Mouse (Mus musculus) embryonic facial prominence, embryonic 10.5 days (tissue): ENCODE data around the gene Kif3b. TPM values are rescaled to one million over a fixed set of nuclear protein-coding genes. Genes with fewer than 3 reads are reported as not detected.

Experiments used
- DNase-seq: peaks from one replicate; pipeline ENCODE4 v3.0.0-alpha.2; 2017; ENCODE audit warnings: low spot score
- H3K27ac ChIP-seq: fragments of 300-500 bp; sonication (generic); replicated peaks from 2 replicates; pipeline ENCODE4 v1.5.1; 2016; ENCODE audit warnings: mild to moderate bottlenecking
- H3K27me3 ChIP-seq: fragments of 300-500 bp; sonication (generic); replicated peaks from 2 replicates; pipeline ENCODE4 v1.6.1; 2016; ENCODE audit warnings: low read depth, mild to moderate bottlenecking; ENCODE audit not compliant: poor library complexity, severe bottlenecking
- H3K36me3 ChIP-seq: fragments of 300-500 bp; sonication (generic); replicated peaks from 2 replicates; pipeline ENCODE4 v1.6.1; 2016; ENCODE audit warnings: mild to moderate bottlenecking, moderate library complexity
- H3K4me1 ChIP-seq: fragments of 300-500 bp; sonication (generic); 2 replicates; pipeline ENCODE4 v1.6.1; 2016
- H3K4me3 ChIP-seq: fragments of 300-500 bp; sonication (generic); 2 replicates; pipeline ENCODE4 v1.5.1; 2016; ENCODE audit warnings: mild to moderate bottlenecking, moderate library complexity
- H3K9me3 ChIP-seq: fragments of 300-500 bp; sonication (generic); 2 replicates; pipeline ENCODE4 v1.6.1; 2016; ENCODE audit warnings: mild to moderate bottlenecking
- WGBS: fragments of 180-500 bp; shearing (Covaris S2); methylation state at CpG from one replicate; pipeline ENCODE4 v1.1.7; 2016; 5-methylcytosine and 5-hydroxymethylcytosine counted together
- polyA plus RNA-seq: library from polyadenylated mRNA; unstranded; fragments of >200 nt; fragmentation: Nextera tagmentation; extraction: Ambion mirVana; gene quantifications from 2 replicates; pipeline ENCODE4 v1.2.1, GENCODE M21; 2016

The Kif3b gene
- polyA plus RNA-seq, 1 experiment from 2014 or later: 6.4 TPM

- Histone ChIP-seq H3K9me3 (no peaks in the 10 kb centered on the region), H3K27ac (no peak overlapping the region), H3K27me3 (no peaks in the 10 kb centered on the region), H3K4me3 (no peak overlapping the region), H3K36me3 (peaks cover 5% of the 10 kb centered on the region), H3K4me1 (no peaks in the 10 kb centered on the region)
- 87% methylated on average over 6 of the region's 6 CpGs for WGBS
- DNase-seq: no peak
Observed at GRCm38 (mm10) chr2:153305240-153305639, 14.0 kb downstream of the Kif3b start.

DNA sequence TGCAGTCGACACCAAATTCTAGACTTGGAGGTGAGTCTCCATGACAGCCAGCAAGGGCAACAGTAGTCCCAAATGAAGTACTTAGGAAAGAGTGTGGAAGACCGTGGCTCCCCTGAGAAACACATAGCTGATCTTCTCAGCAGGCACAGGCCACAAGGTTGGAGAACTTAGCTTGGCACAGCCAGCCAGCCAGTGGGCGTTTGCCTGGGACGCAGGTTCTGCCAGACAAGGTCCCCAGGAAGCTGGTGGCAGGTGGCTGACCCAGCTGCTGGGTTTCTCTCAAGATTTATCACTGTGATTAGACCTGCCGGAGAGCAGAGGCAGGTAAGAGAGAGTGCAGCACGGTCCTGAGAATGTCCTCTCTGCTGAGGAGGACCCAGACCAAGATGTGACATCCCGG is 17.4 kb downstream of the Kif3b start:
- peaks cover 13% of the 10 kb centered on the region; the same call in 1 of the 2 replicates for H3K36me3 ChIP-seq
- 89% methylated on average over 7 of the region's 7 CpGs for WGBS
- no peak for DNase-seq
- no peaks in the 10 kb centered on the region for H3K4me1 ChIP-seq
- no peaks in the 10 kb centered on the region for H3K27me3 ChIP-seq
- H3K27ac ChIP-seq: no peak overlapping the region
- no peak overlapping the region for H3K4me3 ChIP-seq
- no peaks in the 10 kb centered on the region for H3K9me3 ChIP-seq

- no peaks in the 10 kb centered on the region for H3K9me3 ChIP-seq
- H3K4me3 ChIP-seq: no peak overlapping the region
- H3K36me3 ChIP-seq: peaks cover 13% of the 10 kb centered on the region; the same call in 1 of the 2 replicates
- no peaks in the 10 kb centered on the region for H3K27me3 ChIP-seq
- WGBS: 83% methylated on average over 8 of the region's 8 CpGs
- no peaks in the 10 kb centered on the region for H3K4me1 ChIP-seq
- DNase-seq: no peak
- no peak overlapping the region for H3K27ac ChIP-seq
Observed at GRCm38 (mm10) chr2:153309106-153309505, 17.9 kb downstream of the Kif3b start.

GRCm38 (mm10) chr2:153310228-153310627 is 19.0 kb downstream of the Kif3b start:
- Histone ChIP-seq H3K36me3 (peaks cover 13% of the 10 kb centered on the region; the same call in 1 of the 2 replicates), H3K27me3 (no peaks in the 10 kb centered on the region), H3K27ac (no peak overlapping the region), H3K4me1 (no peaks in the 10 kb centered on the region), H3K4me3 (no peak overlapping the region), H3K9me3 (no peaks in the 10 kb centered on the region)
- no peak for DNase-seq
- WGBS: 88% methylated on average over 6 of the region's 6 CpGs

DNA sequence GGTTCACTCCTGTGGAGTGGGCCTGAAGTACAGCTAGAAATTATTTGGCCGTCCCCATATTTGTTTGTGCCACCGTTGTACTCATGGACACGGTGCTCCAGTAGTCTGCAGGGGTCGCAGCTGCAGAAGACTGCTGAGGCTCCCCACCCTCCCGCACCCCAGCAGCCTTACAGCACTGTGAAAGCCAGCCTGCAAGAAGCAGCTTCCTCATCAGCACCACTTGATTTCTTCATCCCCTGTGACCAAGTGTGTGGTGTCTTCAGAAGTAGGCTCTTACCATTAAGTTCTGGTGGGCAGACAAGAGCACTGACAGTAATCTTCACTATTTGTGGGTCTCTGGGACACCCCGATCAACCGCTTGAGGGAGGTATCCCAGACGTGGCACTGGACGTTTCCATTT is 21.7 kb downstream of the Kif3b start:
- peaks cover 31% of the 10 kb centered on the region for H3K36me3 ChIP-seq
- no peaks in the 10 kb centered on the region for H3K27me3 ChIP-seq
- H3K9me3 ChIP-seq: no peaks in the 10 kb centered on the region
- H3K27ac ChIP-seq: no peak overlapping the region
- H3K4me3 ChIP-seq: no peak overlapping the region
- no peaks in the 10 kb centered on the region for H3K4me1 ChIP-seq
- 90% methylated on average over 9 of the region's 9 CpGs for WGBS
- no peak for DNase-seq

DNA sequence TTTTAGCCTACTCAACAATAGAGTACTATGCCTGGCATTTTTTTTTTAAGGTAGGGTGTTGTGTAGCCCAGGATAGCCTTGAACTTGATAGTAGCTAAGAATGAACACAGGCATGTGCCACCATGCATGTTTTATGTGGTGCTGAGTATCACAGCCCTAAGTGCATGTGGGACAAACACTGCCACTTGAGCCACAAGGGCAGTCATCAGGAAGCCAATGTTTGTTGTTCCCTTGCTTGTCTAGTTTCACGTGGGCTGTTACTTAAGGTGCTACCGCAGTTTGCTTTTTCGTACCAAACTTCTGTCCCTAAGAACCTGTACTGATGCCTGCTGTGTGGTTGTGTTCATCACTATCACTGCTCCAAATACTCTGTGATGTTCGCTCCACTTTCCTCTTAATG is 27.2 kb downstream of the Kif3b start:
- 95% methylated on average over 4 of the region's 4 CpGs for WGBS
- Histone ChIP-seq H3K4me3 (no peak overlapping the region), H3K27ac (no peak overlapping the region), H3K4me1 (no peaks in the 10 kb centered on the region), H3K27me3 (no peaks in the 10 kb centered on the region), H3K36me3 (peaks cover 67% of the 10 kb centered on the region), H3K9me3 (no peaks in the 10 kb centered on the region)
- DNase-seq: no peak

- no peaks in the 10 kb centered on the region for H3K27me3 ChIP-seq
- H3K4me1 ChIP-seq: no peaks in the 10 kb centered on the region
- no peaks in the 10 kb centered on the region for H3K9me3 ChIP-seq
- no peak for DNase-seq
- H3K27ac ChIP-seq: no peak overlapping the region
- WGBS: 86% methylated on average over 8 of the region's 8 CpGs
- H3K4me3 ChIP-seq: no peak overlapping the region
- peaks cover 75% of the 10 kb centered on the region for H3K36me3 ChIP-seq
Observed at GRCm38 (mm10) chr2:153319036-153319643, 27.9 kb downstream of the Kif3b start.

GRCm38 (mm10) chr2:153325706-153326376 is 34.6 kb downstream of the Kif3b start:
- Histone ChIP-seq H3K4me3 (no peak overlapping the region), H3K36me3 (peaks cover 90% of the 10 kb centered on the region), H3K27me3 (no peaks in the 10 kb centered on the region), H3K27ac (no peak overlapping the region), H3K4me1 (no peaks in the 10 kb centered on the region), H3K9me3 (no peaks in the 10 kb centered on the region)
- 87% methylated on average over 9 of the region's 9 CpGs for WGBS
- DNase-seq: no peak

DNA sequence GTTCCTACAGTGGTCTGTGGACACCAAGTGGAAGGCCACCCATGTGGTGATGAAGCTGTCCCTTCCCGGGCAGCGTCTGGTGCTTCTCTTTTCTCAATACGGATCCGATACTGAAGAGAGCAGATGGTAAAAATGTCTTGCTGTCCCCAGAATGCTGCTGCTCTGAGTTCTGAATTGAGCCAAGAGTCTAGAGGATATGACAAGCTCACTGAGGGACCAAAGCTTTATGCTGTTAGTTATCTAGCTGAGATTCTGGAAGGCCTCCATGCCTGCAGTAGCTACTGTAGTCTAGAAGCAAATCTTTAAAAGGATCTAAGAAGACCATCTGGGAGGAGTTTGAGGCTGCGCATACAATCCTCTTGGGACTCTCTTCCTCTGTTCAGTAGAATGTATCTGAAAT is 41.1 kb downstream of the Kif3b start:
- Histone ChIP-seq H3K9me3 (no peaks in the 10 kb centered on the region), H3K4me1 (peaks cover 3% of the 10 kb centered on the region), H3K27ac (no peak overlapping the region), H3K36me3 (peaks cover 52% of the 10 kb centered on the region), H3K4me3 (no peak overlapping the region), H3K27me3 (no peaks in the 10 kb centered on the region)
- 92% methylated on average over 5 of the region's 5 CpGs for WGBS
- DNase-seq: no peak

DNA sequence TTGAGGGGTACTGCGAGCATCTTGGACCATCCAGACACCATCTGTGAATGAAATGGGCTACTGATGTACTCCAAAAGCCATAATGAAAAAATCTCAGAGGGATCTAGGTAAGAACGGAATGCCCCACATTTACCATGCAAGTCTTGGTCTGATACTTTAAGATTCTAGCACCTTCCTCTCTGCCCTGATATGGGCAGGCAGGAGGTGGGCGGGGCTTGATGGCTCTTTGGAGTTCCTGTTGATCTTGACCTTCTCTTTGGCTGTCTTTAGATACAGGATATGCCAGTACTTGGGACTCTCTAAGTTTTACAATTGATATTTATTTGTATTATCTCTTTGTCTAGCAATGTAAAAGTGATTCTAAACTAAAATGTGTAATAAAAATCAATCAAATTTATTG is 41.8 kb downstream of the Kif3b start:
- no peak for DNase-seq
- Histone ChIP-seq H3K27ac (no peak overlapping the region), H3K36me3 (peaks cover 47% of the 10 kb centered on the region), H3K9me3 (no peaks in the 10 kb centered on the region), H3K27me3 (no peaks in the 10 kb centered on the region), H3K4me1 (peaks cover 10% of the 10 kb centered on the region), H3K4me3 (no peak overlapping the region)
- 95% methylated on average over 3 of the region's 3 CpGs for WGBS

DNA sequence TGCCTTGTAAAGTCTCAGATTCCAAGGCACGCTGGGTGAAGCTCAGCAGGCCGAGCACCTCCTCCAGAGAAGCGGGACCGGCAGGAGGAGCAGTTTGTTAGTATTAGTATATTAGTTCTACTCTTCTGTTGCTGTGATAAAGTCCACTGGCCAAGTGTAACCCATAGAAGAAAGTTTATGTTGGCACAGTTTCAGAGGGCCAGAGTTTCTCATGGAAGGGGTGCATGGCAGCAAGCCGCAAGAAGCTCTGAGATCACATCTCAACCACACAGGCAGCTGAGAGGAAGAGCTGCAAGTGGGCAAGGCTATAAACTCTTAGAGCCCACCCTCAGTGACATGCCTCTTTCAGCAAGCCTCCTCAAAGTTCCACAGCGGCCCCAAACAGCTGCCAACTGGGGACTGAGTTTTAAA is 42.6 kb downstream of the Kif3b start:
- no peak overlapping the region for H3K27ac ChIP-seq
- no peak overlapping the region for H3K4me3 ChIP-seq
- 92% methylated on average over 6 of the region's 6 CpGs for WGBS
- no peaks in the 10 kb centered on the region for H3K27me3 ChIP-seq
- H3K9me3 ChIP-seq: no peaks in the 10 kb centered on the region
- H3K4me1 ChIP-seq: peaks cover 11% of the 10 kb centered on the region
- DNase-seq: no peak
- peaks cover 40% of the 10 kb centered on the region for H3K36me3 ChIP-seq

- no peak for DNase-seq
- H3K27me3 ChIP-seq: no peaks in the 10 kb centered on the region
- H3K4me3 ChIP-seq: no peak overlapping the region
- H3K9me3 ChIP-seq: no peaks in the 10 kb centered on the region
- WGBS: 82% methylated on average over 3 of the region's 3 CpGs
- H3K4me1 ChIP-seq: peaks cover 11% of the 10 kb centered on the region
- peaks cover 38% of the 10 kb centered on the region for H3K36me3 ChIP-seq
- H3K27ac ChIP-seq: no peak overlapping the region
Observed at GRCm38 (mm10) chr2:153334281-153334680, 43.1 kb downstream of the Kif3b start.

DNA sequence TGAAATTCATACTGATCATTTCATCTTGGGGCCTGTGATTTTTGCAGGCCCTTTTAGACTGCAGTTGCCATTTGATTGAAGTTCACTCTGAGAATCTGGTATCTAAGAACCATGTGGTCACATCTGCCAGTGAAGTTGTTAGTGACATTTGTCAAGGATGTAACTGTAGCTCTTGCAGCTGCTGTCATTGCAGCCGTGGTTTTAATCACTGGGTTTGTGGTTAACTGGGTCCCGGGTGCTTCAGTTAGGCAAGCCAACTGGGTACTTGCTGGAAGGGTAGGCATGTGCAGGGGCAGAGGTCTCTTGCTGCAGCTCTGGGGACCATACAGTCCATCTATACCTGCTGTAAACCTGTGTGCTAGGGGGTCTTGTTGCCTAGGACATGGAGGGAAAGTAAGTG is 44.9 kb downstream of the Kif3b start:
- H3K4me1 ChIP-seq: peaks cover 11% of the 10 kb centered on the region
- no peaks in the 10 kb centered on the region for H3K27me3 ChIP-seq
- WGBS: 65% methylated on average over 2 of the region's 2 CpGs
- DNase-seq: no peak
- no peak overlapping the region for H3K27ac ChIP-seq
- no peaks in the 10 kb centered on the region for H3K9me3 ChIP-seq
- no peak overlapping the region for H3K4me3 ChIP-seq
- H3K36me3 ChIP-seq: peaks cover 25% of the 10 kb centered on the region
